Mouse (Mus musculus) mature B cell (primary cell): ENCODE data around the gene Zfp954.

ENCODE experiments used
- in situ Hi-C: fragments of 300-500 bp; cut with MboI; formaldehyde crosslinking; loops from 2 replicates; pipeline ENCODE4 v1.14.3; 2019

Gene Zfp954

GRCm38 (mm10) chr7:7120921-7121601 lies at the start of gene Zfp954:
Gene Zfp954 (minus strand): TSS chr7:7121488.
- in situ Hi-C loops = no loop called here

- in situ Hi-C loops = loop anchor here (25.0 kb wide), 1 partner anchor 141 kb away; the partner anchor contains the start of gene Gm45844
These were observed 24.8 kb upstream of the Zfp954 start for GRCm38 (mm10) chr7:7145991-7146608.

GRCm38 (mm10) chr7:7144215-7144614 lies 22.9 kb upstream of the Zfp954 start:
- in situ Hi-C loops = loop anchor here (25.0 kb wide), 1 partner anchor 143 kb away; the partner anchor contains the start of gene Gm45844

- in situ Hi-C loops = loop anchor here (25.0 kb wide), 1 partner anchor 151 kb away; the partner anchor contains the start of gene Gm45844
These were observed 15.1 kb upstream of the Zfp954 start, which contains the start of gene Zfp773 for GRCm38 (mm10) chr7:7136379-7136866. Gene Zfp773 (minus strand): TSS chr7:7136755.

- in situ Hi-C loops = loop anchor here (25.0 kb wide), 1 partner anchor 155 kb away; the partner anchor contains the start of gene Gm45844
These were observed 11.5 kb upstream of the Zfp954 start for GRCm38 (mm10) chr7:7132751-7133150.

GRCm38 (mm10) chr7:7130491-7131124 lies 9.3 kb upstream of the Zfp954 start:
- in situ Hi-C loops = loop anchor here (25.0 kb wide), 1 partner anchor 157 kb away; the partner anchor contains the start of gene Gm45844

- in situ Hi-C loops = no loop called here
These were observed 303 bp upstream of the Zfp954 start for GRCm38 (mm10) chr7:7121602-7121980.

GRCm38 (mm10) chr7:7118441-7118840 lies 2.8 kb downstream of the Zfp954 start:
- in situ Hi-C loops = no loop called here

- in situ Hi-C loops = no loop called here
These were observed 12.8 kb downstream of the Zfp954 start for GRCm38 (mm10) chr7:7108501-7108900.
